Mouse (Mus musculus): ENCODE data around the gene Psmc3ip. TPM values are rescaled to one million over a fixed set of nuclear protein-coding genes. Genes with fewer than 3 reads are reported as not detected.

Gene Psmc3ip
- total RNA-seq, 1 experiment from 2014 or later: 60.5 TPM

GRCm38 (mm10) chr11:101062971-101063675 is 32.1 kb downstream of the Psmc3ip start:
- ATAC-seq (replicated peaks in 1 of 2; ENCODE audit: insufficient read depth in 1 of 2, low FRiP score in 2 of 2, low TSS enrichment in 1 of 2, low read depth in 1 of 2, poor library complexity in 2 of 2, severe bottlenecking in 2 of 2): no peak; a peak in 1 of 4 replicates

GRCm38 (mm10) chr11:101062165-101062884 is 32.9 kb downstream of the Psmc3ip start:
- no peak for ATAC-seq (replicated peaks in 1 of 2; ENCODE audit: insufficient read depth in 1 of 2, low FRiP score in 2 of 2, low TSS enrichment in 1 of 2, low read depth in 1 of 2, poor library complexity in 2 of 2, severe bottlenecking in 2 of 2)

GRCm38 (mm10) chr11:101061049-101061448 is 34.2 kb downstream of the Psmc3ip start:
- ATAC-seq (replicated peaks in 1 of 2; ENCODE audit: insufficient read depth in 1 of 2, low FRiP score in 2 of 2, low TSS enrichment in 1 of 2, low read depth in 1 of 2, poor library complexity in 2 of 2, severe bottlenecking in 2 of 2): no peak

- no peak for ATAC-seq (replicated peaks in 1 of 2; ENCODE audit: insufficient read depth in 1 of 2, low FRiP score in 2 of 2, low TSS enrichment in 1 of 2, low read depth in 1 of 2, poor library complexity in 2 of 2, severe bottlenecking in 2 of 2)
Measured at GRCm38 (mm10) chr11:101060126-101060525, 35.1 kb downstream of the Psmc3ip start.

GRCm38 (mm10) chr11:101059473-101059872 is 35.8 kb downstream of the Psmc3ip start:
- no peak for ATAC-seq (replicated peaks in 1 of 2; ENCODE audit: insufficient read depth in 1 of 2, low FRiP score in 2 of 2, low TSS enrichment in 1 of 2, low read depth in 1 of 2, poor library complexity in 2 of 2, severe bottlenecking in 2 of 2)

GRCm38 (mm10) chr11:101058726-101059125 is 36.5 kb downstream of the Psmc3ip start:
- no peak for ATAC-seq (replicated peaks in 1 of 2; ENCODE audit: insufficient read depth in 1 of 2, low FRiP score in 2 of 2, low TSS enrichment in 1 of 2, low read depth in 1 of 2, poor library complexity in 2 of 2, severe bottlenecking in 2 of 2)

GRCm38 (mm10) chr11:101057860-101058259 is 37.4 kb downstream of the Psmc3ip start:
- peak; percentile 30 to 65; a peak in 3 of 4 replicates for ATAC-seq (replicated peaks in 1 of 2; ENCODE audit: insufficient read depth in 1 of 2, low FRiP score in 2 of 2, low TSS enrichment in 1 of 2, low read depth in 1 of 2, poor library complexity in 2 of 2, severe bottlenecking in 2 of 2)

- ATAC-seq (replicated peaks in 1 of 2; ENCODE audit: insufficient read depth in 1 of 2, low FRiP score in 2 of 2, low TSS enrichment in 1 of 2, low read depth in 1 of 2, poor library complexity in 2 of 2, severe bottlenecking in 2 of 2): no peak
Measured at GRCm38 (mm10) chr11:101056885-101057284, 38.4 kb downstream of the Psmc3ip start.

GRCm38 (mm10) chr11:101055418-101055817 is 39.8 kb downstream of the Psmc3ip start:
- ATAC-seq (replicated peaks in 1 of 2; ENCODE audit: insufficient read depth in 1 of 2, low FRiP score in 2 of 2, low TSS enrichment in 1 of 2, low read depth in 1 of 2, poor library complexity in 2 of 2, severe bottlenecking in 2 of 2): no peak

GRCm38 (mm10) chr11:101053974-101054373 is 41.3 kb downstream of the Psmc3ip start:
- ATAC-seq (replicated peaks in 1 of 2; ENCODE audit: insufficient read depth in 1 of 2, low FRiP score in 2 of 2, low TSS enrichment in 1 of 2, low read depth in 1 of 2, poor library complexity in 2 of 2, severe bottlenecking in 2 of 2): no peak

GRCm38 (mm10) chr11:101052751-101053473 is 42.3 kb downstream of the Psmc3ip start:
- no peak; a peak in 1 of 4 replicates for ATAC-seq (replicated peaks in 1 of 2; ENCODE audit: insufficient read depth in 1 of 2, low FRiP score in 2 of 2, low TSS enrichment in 1 of 2, low read depth in 1 of 2, poor library complexity in 2 of 2, severe bottlenecking in 2 of 2)

GRCm38 (mm10) chr11:101051617-101052016 is 43.6 kb downstream of the Psmc3ip start:
- ATAC-seq (replicated peaks in 1 of 2; ENCODE audit: insufficient read depth in 1 of 2, low FRiP score in 2 of 2, low TSS enrichment in 1 of 2, low read depth in 1 of 2, poor library complexity in 2 of 2, severe bottlenecking in 2 of 2): no peak

- no peak for ATAC-seq (replicated peaks in 1 of 2; ENCODE audit: insufficient read depth in 1 of 2, low FRiP score in 2 of 2, low TSS enrichment in 1 of 2, low read depth in 1 of 2, poor library complexity in 2 of 2, severe bottlenecking in 2 of 2)
Measured at GRCm38 (mm10) chr11:101051051-101051493, 44.2 kb downstream of the Psmc3ip start.

- ATAC-seq (replicated peaks in 1 of 2; ENCODE audit: insufficient read depth in 1 of 2, low FRiP score in 2 of 2, low TSS enrichment in 1 of 2, low read depth in 1 of 2, poor library complexity in 2 of 2, severe bottlenecking in 2 of 2): no peak
Measured at GRCm38 (mm10) chr11:101050359-101050758, 44.9 kb downstream of the Psmc3ip start.

GRCm38 (mm10) chr11:101047502-101047901 is 47.7 kb downstream of the Psmc3ip start:
- no peak for ATAC-seq (replicated peaks in 1 of 2; ENCODE audit: insufficient read depth in 1 of 2, low FRiP score in 2 of 2, low TSS enrichment in 1 of 2, low read depth in 1 of 2, poor library complexity in 2 of 2, severe bottlenecking in 2 of 2)

GRCm38 (mm10) chr11:101046440-101046839 is 48.8 kb downstream of the Psmc3ip start:
- no peak for ATAC-seq (replicated peaks in 1 of 2; ENCODE audit: insufficient read depth in 1 of 2, low FRiP score in 2 of 2, low TSS enrichment in 1 of 2, low read depth in 1 of 2, poor library complexity in 2 of 2, severe bottlenecking in 2 of 2)

- no peak for ATAC-seq (replicated peaks in 1 of 2; ENCODE audit: insufficient read depth in 1 of 2, low FRiP score in 2 of 2, low TSS enrichment in 1 of 2, low read depth in 1 of 2, poor library complexity in 2 of 2, severe bottlenecking in 2 of 2)
Measured at GRCm38 (mm10) chr11:101045826-101046225, 49.4 kb downstream of the Psmc3ip start.

Data from hematopoietic stem cell, adult 5-6 weeks (primary cell).